Mouse (Mus musculus): Measurements from ENCODE around the gene Nicn1.

The Nicn1 gene

GRCm38 (mm10) chr9:108337848-108338550, 47.8 kb downstream of the Nicn1 start:
- DNase-seq (ENCODE audit: low read depth, low spot score), result no peak

GRCm38 (mm10) chr9:108338551-108338885, 48.3 kb downstream of the Nicn1 start:
- no peak for DNase-seq (ENCODE audit: low read depth, low spot score)

GRCm38 (mm10) chr9:108338886-108339781, 48.9 kb downstream of the Nicn1 start, which contains the start of gene Gpx1:
Gene Gpx1, plus strand, starts transcription at chr9:108338903.
- DNase-seq (ENCODE audit: low read depth, low spot score), result peak; percentile 96

GRCm38 (mm10) chr9:108339886-108340257, 49.6 kb downstream of the Nicn1 start:
- no peak for DNase-seq (ENCODE audit: low read depth, low spot score)

GRCm38 (mm10) chr9:108340258-108341138, 50.3 kb downstream of the Nicn1 start:
- DNase-seq (ENCODE audit: low read depth, low spot score), result peak; percentile 41

- no peak for DNase-seq (ENCODE audit: low read depth, low spot score)
These were observed 50.9 kb downstream of the Nicn1 start for GRCm38 (mm10) chr9:108341139-108341475.

GRCm38 (mm10) chr9:108341801-108342200, 51.6 kb downstream of the Nicn1 start:
- DNase-seq (ENCODE audit: low read depth, low spot score), result peak; percentile 26

GRCm38 (mm10) chr9:108342301-108342831, 52.1 kb downstream of the Nicn1 start:
- peak; percentile 45 for DNase-seq (ENCODE audit: low read depth, low spot score)

GRCm38 (mm10) chr9:108343331-108343730, 53.1 kb downstream of the Nicn1 start:
- DNase-seq (ENCODE audit: low read depth, low spot score), result no peak

- no peak for DNase-seq (ENCODE audit: low read depth, low spot score)
These were observed 53.6 kb downstream of the Nicn1 start for GRCm38 (mm10) chr9:108343835-108344234.

GRCm38 (mm10) chr9:108344471-108344870, 54.2 kb downstream of the Nicn1 start:
- no peak for DNase-seq (ENCODE audit: low read depth, low spot score)

All from brain, adult 2 months (tissue).